Mouse (Mus musculus): ENCODE results near the gene Cenpm. TPM values are rescaled to one million over a fixed set of nuclear protein-coding genes. Genes with fewer than 3 reads are reported as not detected.

Cenpm gene
- total and polyA plus RNA-seq, 2 experiments from 2014 or later = 16.7 to 22.5 TPM

DNA sequence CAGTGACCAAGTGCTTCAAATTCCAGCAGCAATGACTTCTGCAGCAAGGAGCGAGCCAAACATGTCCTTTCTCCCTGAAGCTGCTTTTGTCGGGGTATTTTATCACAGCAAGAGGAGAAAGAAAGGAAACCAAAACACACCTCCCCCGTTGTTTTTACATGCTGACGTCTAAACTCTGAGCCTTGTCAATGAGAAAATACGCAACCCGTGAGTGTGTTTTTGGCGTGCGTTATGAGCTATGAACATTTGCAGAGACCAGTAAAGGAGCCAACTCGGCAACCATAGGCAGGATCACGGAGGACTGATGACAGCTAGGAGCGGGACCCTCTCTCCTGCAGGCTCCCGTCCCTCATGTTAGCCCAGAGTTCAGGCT is 820 bp downstream of the Cenpm start:
- peaks cover 3% of the 10 kb centered on the region; the same call in 1 of the 2 replicates for H3K36me3 ChIP-seq (replicated peaks; ENCODE audit: control insufficient read depth, insufficient read depth, low read length)
- TF ChIP-seq CTCF (IDR thresholded peaks at IDR 0.05; ENCODE audit: low read depth) (no peak), EP300 (IDR thresholded peaks at IDR 0.05; ENCODE audit: low read depth) (no peak)
- H3K27ac ChIP-seq (ENCODE audit: low read depth) = 0 out of 2 replicates have a peak overlapping the region, but pooled peaks have one; percentile 12
- peaks cover 6% of the 10 kb centered on the region; the same call in 1 of the 2 replicates for H3K4me1 ChIP-seq (ENCODE audit: control insufficient read depth, insufficient read depth)
- H3K9ac ChIP-seq (replicated peaks; ENCODE audit: low read depth, low read length) = peak overlapping the region; percentile 39
- H3K27me3 ChIP-seq (ENCODE audit: control insufficient read depth, insufficient read depth, low read length) = no peaks in the 10 kb centered on the region
- H3K9me3 ChIP-seq (replicated peaks; ENCODE audit: control insufficient read depth, low read length) = no peaks in the 10 kb centered on the region
- H3K4me3 ChIP-seq (ENCODE audit: low read depth, low read length) = peak overlapping the region; percentile 62
- 1% methylated on average over 12 of the region's 12 CpGs for WGBS
- peak overlapping the region; percentile 88 for H3K4me2 ChIP-seq (ENCODE audit: low read depth, low read length)
- no peak for ATAC-seq (ENCODE audit: insufficient read depth, low read depth)
- DNase-seq (ENCODE audit: low spot score) = no peak

DNA sequence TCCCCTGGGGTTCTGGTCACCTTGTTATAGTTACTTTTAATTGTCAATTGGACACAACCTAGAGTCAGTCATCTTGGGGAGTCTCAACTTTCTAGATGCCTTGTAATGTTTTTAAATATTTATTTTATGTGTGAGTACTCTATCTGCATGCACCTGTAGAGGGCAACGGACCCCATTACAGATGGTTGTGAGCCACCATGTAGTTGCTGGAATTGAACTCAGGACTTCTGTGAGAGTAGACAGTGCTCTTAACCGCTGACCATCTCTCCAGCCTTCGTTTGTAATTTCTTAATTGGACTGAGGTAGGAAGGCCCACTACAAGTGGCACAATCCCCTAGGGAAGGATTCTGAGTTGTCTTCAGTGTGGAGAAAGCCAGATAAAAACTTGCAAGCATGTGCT is 1.2 kb downstream of the Cenpm start:
- H3K27ac ChIP-seq (ENCODE audit: low read depth) = no peak overlapping the region
- WGBS = 72% methylated on average over 3 of the region's 3 CpGs

DNA sequence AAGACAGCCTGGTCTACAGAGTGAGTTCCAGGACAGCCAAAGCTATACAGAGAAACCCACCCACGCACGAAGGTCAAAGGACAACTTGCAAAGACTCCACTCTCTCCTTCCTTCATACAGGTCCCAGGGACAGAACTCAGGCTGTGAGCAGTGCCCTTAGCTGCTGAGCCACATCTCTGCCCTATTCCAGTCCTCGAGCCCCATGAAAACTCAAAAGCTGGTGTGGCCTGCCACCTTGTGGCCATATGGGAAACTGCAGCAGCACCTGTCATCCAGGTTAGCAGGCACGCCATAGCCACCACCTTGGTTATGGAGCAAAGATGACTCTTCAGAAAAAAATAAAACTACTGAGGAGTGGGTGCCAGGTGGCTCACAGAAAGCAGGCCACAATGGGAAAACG is 8.0 kb downstream of the Cenpm start:
- H3K4me3 ChIP-seq (ENCODE audit: low read depth, low read length) = no peak overlapping the region
- no peak overlapping the region for H3K9ac ChIP-seq (replicated peaks; ENCODE audit: low read depth, low read length)
- no peaks in the 10 kb centered on the region for H3K4me1 ChIP-seq (ENCODE audit: control insufficient read depth, insufficient read depth)
- no peak overlapping the region for H3K4me2 ChIP-seq (ENCODE audit: low read depth, low read length)
- no peaks in the 10 kb centered on the region for H3K9me3 ChIP-seq (replicated peaks; ENCODE audit: control insufficient read depth, low read length)
- no peak overlapping the region for H3K27ac ChIP-seq (ENCODE audit: low read depth)
- H3K36me3 ChIP-seq (replicated peaks; ENCODE audit: control insufficient read depth, insufficient read depth, low read length) = peaks cover 13% of the 10 kb centered on the region; the same call in 1 of the 2 replicates
- TF ChIP-seq CTCF (IDR thresholded peaks at IDR 0.05; ENCODE audit: low read depth) (peak; percentile 98), EP300 (IDR thresholded peaks at IDR 0.05; ENCODE audit: low read depth) (no peak)
- WGBS = 26% methylated on average over 5 of the region's 5 CpGs
- peak; percentile 71 for ATAC-seq (ENCODE audit: insufficient read depth, low read depth)
- H3K27me3 ChIP-seq (ENCODE audit: control insufficient read depth, insufficient read depth, low read length) = peaks cover 2% of the 10 kb centered on the region; the same call in 1 of the 2 replicates
- peak; percentile 51 for DNase-seq (ENCODE audit: low spot score)

More for the DNA sequence above, 1.2 kb downstream of the Cenpm start:
- no peak for ATAC-seq (ENCODE audit: insufficient read depth, low read depth)
- no peak for DNase-seq (ENCODE audit: low spot score)
- H3K9ac ChIP-seq (replicated peaks; ENCODE audit: low read depth, low read length) = no peak overlapping the region
- H3K9me3 ChIP-seq (replicated peaks; ENCODE audit: control insufficient read depth, low read length) = no peaks in the 10 kb centered on the region
- H3K4me1 ChIP-seq (ENCODE audit: control insufficient read depth, insufficient read depth) = peaks cover 6% of the 10 kb centered on the region; the same call in 1 of the 2 replicates
- TF ChIP-seq CTCF (IDR thresholded peaks at IDR 0.05; ENCODE audit: low read depth) (no peak), EP300 (IDR thresholded peaks at IDR 0.05; ENCODE audit: low read depth) (no peak)
- peak overlapping the region; percentile 62 for H3K4me3 ChIP-seq (ENCODE audit: low read depth, low read length)
- no peaks in the 10 kb centered on the region for H3K27me3 ChIP-seq (ENCODE audit: control insufficient read depth, insufficient read depth, low read length)
- H3K4me2 ChIP-seq (ENCODE audit: low read depth, low read length) = peak overlapping the region; percentile 88
- H3K36me3 ChIP-seq (replicated peaks; ENCODE audit: control insufficient read depth, insufficient read depth, low read length) = peaks cover 7% of the 10 kb centered on the region; the same call in 1 of the 2 replicates

DNA sequence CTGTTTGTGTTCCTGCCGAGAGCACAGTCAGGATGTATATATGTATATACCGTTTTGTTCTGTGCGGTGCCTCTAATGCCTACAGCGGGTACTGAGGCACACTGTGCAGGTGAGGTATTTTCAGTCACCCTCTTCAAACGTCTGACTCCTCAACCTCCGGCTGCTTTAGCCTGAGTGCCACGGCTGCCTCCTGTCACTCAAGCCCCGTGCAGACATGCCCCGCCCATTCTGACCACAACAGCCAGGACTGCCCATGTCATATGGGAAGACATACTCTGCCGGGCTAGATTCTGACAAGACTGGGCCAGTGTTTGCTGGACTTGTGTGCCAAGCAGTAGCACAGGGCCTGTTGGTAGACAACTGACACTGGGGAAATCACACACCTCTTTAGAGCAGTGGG is 8.9 kb downstream of the Cenpm start:
- ATAC-seq (ENCODE audit: insufficient read depth, low read depth) = no peak
- TF ChIP-seq CTCF (IDR thresholded peaks at IDR 0.05; ENCODE audit: low read depth) (no peak), EP300 (IDR thresholded peaks at IDR 0.05; ENCODE audit: low read depth) (no peak)
- peaks cover 13% of the 10 kb centered on the region; the same call in 1 of the 2 replicates for H3K36me3 ChIP-seq (replicated peaks; ENCODE audit: control insufficient read depth, insufficient read depth, low read length)
- H3K4me1 ChIP-seq (ENCODE audit: control insufficient read depth, insufficient read depth) = no peaks in the 10 kb centered on the region
- H3K27ac ChIP-seq (ENCODE audit: low read depth) = no peak overlapping the region
- 65% methylated on average over 10 of the region's 10 CpGs for WGBS
- no peak overlapping the region for H3K4me2 ChIP-seq (ENCODE audit: low read depth, low read length)
- H3K27me3 ChIP-seq (ENCODE audit: control insufficient read depth, insufficient read depth, low read length) = peaks cover 3% of the 10 kb centered on the region; the same call in 1 of the 2 replicates
- no peak overlapping the region for H3K4me3 ChIP-seq (ENCODE audit: low read depth, low read length)
- no peaks in the 10 kb centered on the region for H3K9me3 ChIP-seq (replicated peaks; ENCODE audit: control insufficient read depth, low read length)
- no peak for DNase-seq (ENCODE audit: low spot score)
- H3K9ac ChIP-seq (replicated peaks; ENCODE audit: low read depth, low read length) = no peak overlapping the region

DNA sequence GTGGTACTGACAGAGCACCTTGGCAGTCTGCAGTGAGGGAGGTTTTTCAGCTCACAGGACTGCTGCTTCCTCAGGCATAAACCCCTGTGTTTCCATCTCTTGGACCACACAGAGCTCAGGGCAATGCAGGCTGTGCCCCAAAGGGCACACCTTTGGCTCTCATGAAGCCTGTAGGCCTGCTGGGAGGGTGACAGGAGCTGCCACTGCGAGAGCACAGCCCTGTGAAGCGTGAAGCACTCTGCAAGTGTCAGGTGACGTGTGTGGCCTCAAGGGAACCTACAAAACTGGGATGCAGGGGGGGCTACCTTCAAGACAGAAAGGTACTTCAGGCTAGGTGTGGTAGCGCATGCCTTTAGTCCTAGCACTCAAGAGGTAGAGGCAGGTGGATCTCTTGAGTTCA is 11.9 kb downstream of the Cenpm start:
- Histone ChIP-seq H3K4me3 (ENCODE audit: low read depth, low read length) (no peak overlapping the region), H3K9ac (replicated peaks; ENCODE audit: low read depth, low read length) (no peak overlapping the region), H3K4me1 (ENCODE audit: control insufficient read depth, insufficient read depth) (no peaks in the 10 kb centered on the region), H3K36me3 (replicated peaks; ENCODE audit: control insufficient read depth, insufficient read depth, low read length) (no peaks in the 10 kb centered on the region), H3K4me2 (ENCODE audit: low read depth, low read length) (no peak overlapping the region), H3K27ac (ENCODE audit: low read depth) (no peak overlapping the region), H3K9me3 (replicated peaks; ENCODE audit: control insufficient read depth, low read length) (no peaks in the 10 kb centered on the region), H3K27me3 (ENCODE audit: control insufficient read depth, insufficient read depth, low read length) (peaks cover 13% of the 10 kb centered on the region; the same call in 1 of the 2 replicates)
- TF ChIP-seq CTCF (IDR thresholded peaks at IDR 0.05; ENCODE audit: low read depth) = no peak
- TF ChIP-seq EP300 (IDR thresholded peaks at IDR 0.05; ENCODE audit: low read depth) = no peak
- WGBS = 88% methylated on average over 4 of the region's 4 CpGs
- DNase-seq (ENCODE audit: low spot score) (no peak), ATAC-seq (ENCODE audit: insufficient read depth, low read depth) (no peak)

All from heart, postnatal 0 days (tissue).